Mouse (Mus musculus) lung, postnatal 0 days (tissue): Measurements from ENCODE around the gene Agpat2. TPM values are rescaled to one million over a fixed set of nuclear protein-coding genes. Genes with fewer than 3 reads are reported as not detected.

Source experiments
- ATAC-seq: fragments of 200-750 bp; cut with Nextera tagmentation; 2 replicates; pipeline ENCODE4 v1.8.0; 2017; ENCODE audit warnings: moderate library complexity
- DNase-seq: peaks from one replicate; pipeline ENCODE4 v3.0.0-alpha.2; 2016; ENCODE audit warnings: low spot score
- H3K27ac ChIP-seq: fragments of 300-500 bp; sonication (generic); 2 replicates; pipeline ENCODE4 v1.5.1; 2014; ENCODE audit warnings: antibody characterized with exemption, mild to moderate bottlenecking, low read length, mixed read lengths
- H3K27me3 ChIP-seq: fragments of 300-500 bp; sonication (generic); replicated peaks from 2 replicates; pipeline ENCODE4 v1.6.1; 2014; ENCODE audit warnings: low read length, mixed read lengths; ENCODE audit not compliant: insufficient read depth
- H3K36me3 ChIP-seq: fragments of 300-500 bp; sonication (generic); 2 replicates; pipeline ENCODE4 v1.6.1; 2014; ENCODE audit warnings: low read length, mixed read lengths; ENCODE audit not compliant: insufficient read depth
- H3K4me1 ChIP-seq: fragments of 300-500 bp; sonication (generic); 2 replicates; pipeline ENCODE4 v1.6.1; 2014; ENCODE audit warnings: antibody characterized with exemption, low read depth, low read length, mixed read lengths; ENCODE audit not compliant: insufficient read depth
- H3K4me2 ChIP-seq: fragments of 300-500 bp; sonication (generic); replicated peaks from 2 replicates; pipeline ENCODE4 v1.6.1; 2014; ENCODE audit warnings: low read depth, mild to moderate bottlenecking, low read length, moderate library complexity, mixed read lengths
- H3K4me3 ChIP-seq: fragments of 300-500 bp; sonication (generic); 2 replicates; pipeline ENCODE4 v1.5.1; 2014; ENCODE audit warnings: low read depth, low read length
- H3K9ac ChIP-seq: fragments of 300-500 bp; sonication (generic); replicated peaks from 2 replicates; pipeline ENCODE4 v1.6.1; 2014; ENCODE audit warnings: low read depth, mild to moderate bottlenecking
- H3K9me3 ChIP-seq: fragments of 300-500 bp; sonication (generic); 2 replicates; pipeline ENCODE4 v1.6.1; 2016; ENCODE audit warnings: low read length, mixed read lengths
- CTCF ChIP-seq: IDR thresholded peaks from 2 replicates; pipeline ENCODE4 v1.5.1; 2016; ENCODE audit warnings: antibody characterized with exemption, mild to moderate bottlenecking
- EP300 ChIP-seq: IDR thresholded peaks from 2 replicates; pipeline ENCODE4 v1.6.1; 2016; ENCODE audit warnings: antibody characterized with exemption, mild to moderate bottlenecking, control low read depth
- WGBS: fragments of 180-500 bp; shearing (Covaris S2); extraction: QIAGEN DNeasy Blood & Tissue Kit; methylation state at CpG from one replicate; pipeline ENCODE4 v1.1.7; 2014; 5-methylcytosine and 5-hydroxymethylcytosine counted together
- polyA plus RNA-seq: library from polyadenylated mRNA; unstranded; fragments of >200 nt; fragmentation: Nextera tagmentation; extraction: Ambion mirVana; gene quantifications from 2 replicates; pipeline ENCODE4 v1.2.1, GENCODE M21; 2015

Gene Agpat2
- polyA plus RNA-seq, 1 experiment from 2014 or later: 72.8 TPM

GRCm38 (mm10) chr2:26639083-26639482, 34.9 kb upstream of the Agpat2 start:
- TF ChIP-seq EP300 (no peak), CTCF (peak; percentile 78)
- Histone ChIP-seq H3K36me3 (peaks cover 21% of the 10 kb centered on the region; the same call in 1 of the 2 replicates), H3K27me3 (no peaks in the 10 kb centered on the region), H3K4me1 (peaks cover 8% of the 10 kb centered on the region; the same call in 1 of the 2 replicates), H3K27ac (0 out of 2 replicates have a peak overlapping the region, but pooled peaks have one; percentile 27), H3K9me3 (no peaks in the 10 kb centered on the region), H3K4me3 (peak overlapping the region; percentile 81), H3K9ac (no peak overlapping the region; the same call in 1 of the 2 replicates), H3K4me2 (peak overlapping the region; percentile 83)
- WGBS: 3% methylated on average over 8 of the region's 8 CpGs
- DNase-seq (peak; percentile 82), ATAC-seq (peak; percentile 53)

- peak overlapping the region; percentile 81; the same call in 1 of the 2 replicates for H3K4me3 ChIP-seq
- no peak overlapping the region; the same call in 1 of the 2 replicates for H3K9ac ChIP-seq
- peaks cover 8% of the 10 kb centered on the region; the same call in 1 of the 2 replicates for H3K4me1 ChIP-seq
- 39% methylated on average over 5 of the region's 5 CpGs for WGBS
- no peaks in the 10 kb centered on the region for H3K27me3 ChIP-seq
- 0 out of 2 replicates have a peak overlapping the region, but pooled peaks have one; percentile 21 for H3K27ac ChIP-seq
- H3K9me3 ChIP-seq: no peaks in the 10 kb centered on the region
- DNase-seq (no peak), ATAC-seq (no peak)
- peaks cover 21% of the 10 kb centered on the region; the same call in 1 of the 2 replicates for H3K36me3 ChIP-seq
- TF ChIP-seq CTCF (peak; percentile 17; the same call in 1 of the 2 replicates), EP300 (no peak)
- H3K4me2 ChIP-seq: peak overlapping the region; percentile 83
Observed at GRCm38 (mm10) chr2:26638572-26638971, 34.4 kb upstream of the Agpat2 start.

GRCm38 (mm10) chr2:26638039-26638438, 33.8 kb upstream of the Agpat2 start:
- Histone ChIP-seq H3K4me3 (no peak overlapping the region), H3K36me3 (peaks cover 21% of the 10 kb centered on the region; the same call in 1 of the 2 replicates), H3K9me3 (no peaks in the 10 kb centered on the region), H3K27ac (no peak overlapping the region), H3K27me3 (no peaks in the 10 kb centered on the region), H3K9ac (no peak overlapping the region), H3K4me1 (peaks cover 8% of the 10 kb centered on the region; the same call in 1 of the 2 replicates), H3K4me2 (no peak overlapping the region)
- TF ChIP-seq EP300: no peak
- no peak for TF ChIP-seq CTCF
- ATAC-seq (no peak), DNase-seq (no peak)
- 72% methylated on average over 5 of the region's 5 CpGs for WGBS

GRCm38 (mm10) chr2:26637316-26637932, 33.2 kb upstream of the Agpat2 start:
- no peak overlapping the region for H3K4me3 ChIP-seq
- DNase-seq (no peak), ATAC-seq (no peak)
- no peaks in the 10 kb centered on the region for H3K27me3 ChIP-seq
- no peak overlapping the region for H3K27ac ChIP-seq
- H3K9ac ChIP-seq: no peak overlapping the region
- H3K4me2 ChIP-seq: no peak overlapping the region
- H3K4me1 ChIP-seq: peaks cover 8% of the 10 kb centered on the region; the same call in 1 of the 2 replicates
- H3K9me3 ChIP-seq: no peaks in the 10 kb centered on the region
- peaks cover 21% of the 10 kb centered on the region; the same call in 1 of the 2 replicates for H3K36me3 ChIP-seq
- TF ChIP-seq EP300 (no peak), CTCF (no peak)
- 77% methylated on average over 4 of the region's 4 CpGs for WGBS

GRCm38 (mm10) chr2:26636325-26636635, 32.1 kb upstream of the Agpat2 start:
- peaks cover 8% of the 10 kb centered on the region; the same call in 1 of the 2 replicates for H3K4me1 ChIP-seq
- no peaks in the 10 kb centered on the region for H3K9me3 ChIP-seq
- no peak overlapping the region for H3K4me2 ChIP-seq
- no peaks in the 10 kb centered on the region for H3K27me3 ChIP-seq
- H3K9ac ChIP-seq: no peak overlapping the region
- DNase-seq (no peak), ATAC-seq (no peak)
- TF ChIP-seq EP300 (no peak), CTCF (no peak)
- H3K27ac ChIP-seq: no peak overlapping the region
- H3K4me3 ChIP-seq: no peak overlapping the region
- H3K36me3 ChIP-seq: peaks cover 21% of the 10 kb centered on the region; the same call in 1 of the 2 replicates
- WGBS: 33% methylated on average over 2 of the region's 2 CpGs

- Histone ChIP-seq H3K4me1 (peaks cover 8% of the 10 kb centered on the region; the same call in 1 of the 2 replicates), H3K9ac (no peak overlapping the region), H3K4me2 (no peak overlapping the region), H3K36me3 (peaks cover 21% of the 10 kb centered on the region; the same call in 1 of the 2 replicates), H3K9me3 (no peaks in the 10 kb centered on the region), H3K27me3 (no peaks in the 10 kb centered on the region), H3K4me3 (no peak overlapping the region), H3K27ac (no peak overlapping the region)
- TF ChIP-seq CTCF: no peak
- DNase-seq: no peak
- no peak for ATAC-seq
- WGBS: 66% methylated on average over 21 of the region's 21 CpGs
Observed at GRCm38 (mm10) chr2:26635489-26636324, 31.5 kb upstream of the Agpat2 start.
